Mouse (Mus musculus) T-helper 2 cell (primary cell): ENCODE measurements around the gene H2al1o.
"Not testable (repeated sequence)": the region's sequence is repeated elsewhere in the genome, so short reads cannot be mapped to it uniquely, and the experiment has no call there.

Source experiments
- in situ Hi-C: fragments of 300-600 bp; cut with MboI, MseI; formaldehyde crosslinking; loops from one replicate; pipeline ENCODE4 v1.15.1; 2025; ENCODE audit warnings: high pct_unique_total_duplicates

H2al1o gene

GRCm38 (mm10) chrX:9572309-9572708, at the start of gene H2al1o:
H2al1o (minus strand) TSS chrX:9572409.
- in situ Hi-C loops, result not testable (repeated sequence)

GRCm38 (mm10) chrX:9598036-9598435, 25.8 kb upstream of the H2al1o start:
- in situ Hi-C loops, result not testable (repeated sequence)

GRCm38 (mm10) chrX:9536881-9537280, 35.3 kb downstream of the H2al1o start:
- in situ Hi-C loops, result loop anchor here (10.0 kb wide), 1 partner anchor 222 kb away; no protein-coding TSS in a partner anchor
